Comparison of ENCODE assay signal across 10 mouse cellular contexts in genomic region chrX:153174786-153175185, GRCm38 (mm10). TPM values are rescaled to one million over a fixed set of nuclear protein-coding genes. Genes with fewer than 3 reads are reported as not detected.
DNase-seq lines count a peak whose midpoint lies in the region; ATAC-seq and TF ChIP-seq lines count a peak whose summit lies in the region.
"Had no signal": no experiment of that assay in that cellular context is flagged by ENCODE, and none has a peak within 500 bp of the region (broad histone marks: within the 10 kb centered on the region; RNA-seq: fewer than 3 reads in every experiment).

No protein-coding gene starts in this region.

- no peaks in the 10 kb centered on the region for H3K9me3 ChIP-seq in forebrain, embryonic 11.5 days (ENCODE audit: control insufficient read depth, low read length)
- H3K9me3 ChIP-seq in forebrain, embryonic 12.5 days: no peaks in the 10 kb centered on the region
- H3K9me3 ChIP-seq in midbrain, postnatal 0 days (ENCODE audit: low read length): no peaks in the 10 kb centered on the region
- no peaks in the 10 kb centered on the region for H3K9me3 ChIP-seq in midbrain, embryonic 11.5 days (ENCODE audit: control insufficient read depth, low read length)
- H3K9me3 ChIP-seq in stomach, postnatal 0 days (ENCODE audit: control insufficient read depth, low read length): no peaks in the 10 kb centered on the region
- no peaks in the 10 kb centered on the region for H3K9me3 ChIP-seq in forebrain, embryonic 13.5 days (replicated peaks)
- H3K9me3 ChIP-seq: liver, embryonic 13.5 days had no signal

- no peak overlapping the region for H3K27ac ChIP-seq in forebrain, embryonic 11.5 days (ENCODE audit: low read depth, low read length)
- no peak overlapping the region for H3K27ac ChIP-seq in forebrain, embryonic 12.5 days
- H3K27ac ChIP-seq in midbrain, postnatal 0 days (ENCODE audit: low read depth, low read length): no peak overlapping the region
- no peak overlapping the region for H3K27ac ChIP-seq in midbrain, embryonic 11.5 days (ENCODE audit: low read depth, low read length)
- H3K27ac ChIP-seq in stomach, postnatal 0 days (replicated peaks): no peak overlapping the region
- no peak overlapping the region for H3K27ac ChIP-seq in forebrain, embryonic 13.5 days
- H3K27ac ChIP-seq: liver, embryonic 13.5 days had no signal

- TF ChIP-seq CTCF in midbrain, postnatal 0 days (IDR thresholded peaks at IDR 0.05): peak; percentile 30; the same call in 1 of the 2 replicates
- peak; percentile 53 for TF ChIP-seq CTCF in stomach, postnatal 0 days (IDR thresholded peaks at IDR 0.05; ENCODE audit: low read depth)

- H3K9ac ChIP-seq in forebrain, embryonic 11.5 days (ENCODE audit: low read length): no peak overlapping the region
- no peak overlapping the region for H3K9ac ChIP-seq in forebrain, embryonic 12.5 days
- H3K9ac ChIP-seq in midbrain, postnatal 0 days (replicated peaks; ENCODE audit: low read length, poor library complexity, severe bottlenecking): no peak overlapping the region
- H3K9ac ChIP-seq in midbrain, embryonic 11.5 days (ENCODE audit: low read length): no peak overlapping the region
- H3K9ac ChIP-seq in stomach, postnatal 0 days (ENCODE audit: low read length): no peak overlapping the region
- H3K9ac ChIP-seq in forebrain, embryonic 13.5 days: no peak overlapping the region
- H3K9ac ChIP-seq: liver, embryonic 13.5 days had no signal

- ATAC-seq in forebrain, embryonic 11.5 days (replicated peaks; ENCODE audit: low FRiP score): no peak
- no peak for ATAC-seq in forebrain, embryonic 12.5 days (ENCODE audit: low FRiP score)
- ATAC-seq in midbrain, postnatal 0 days (ENCODE audit: low FRiP score): no peak
- ATAC-seq in midbrain, embryonic 11.5 days (ENCODE audit: low FRiP score): no peak
- ATAC-seq in stomach, postnatal 0 days (ENCODE audit: low FRiP score, low TSS enrichment): no peak
- ATAC-seq in forebrain, embryonic 13.5 days: no peak

- no peaks in the 10 kb centered on the region for H3K27me3 ChIP-seq in forebrain, embryonic 11.5 days (ENCODE audit: control insufficient read depth, insufficient read depth, low read length)
- no peaks in the 10 kb centered on the region for H3K27me3 ChIP-seq in forebrain, embryonic 12.5 days
- no peaks in the 10 kb centered on the region for H3K27me3 ChIP-seq in midbrain, postnatal 0 days (ENCODE audit: insufficient read depth, low read length)
- no peaks in the 10 kb centered on the region for H3K27me3 ChIP-seq in midbrain, embryonic 11.5 days (ENCODE audit: control insufficient read depth, insufficient read depth, low read length)
- H3K27me3 ChIP-seq in stomach, postnatal 0 days (ENCODE audit: control insufficient read depth, insufficient read depth, low read length): no peaks in the 10 kb centered on the region
- no peaks in the 10 kb centered on the region for H3K27me3 ChIP-seq in forebrain, embryonic 13.5 days
- H3K27me3 ChIP-seq: liver, embryonic 13.5 days had no signal

- peak; percentile 52 for DNase-seq in forebrain, embryonic 11.5 days (ENCODE audit: low spot score)
- no peak for DNase-seq in midbrain, postnatal 0 days (ENCODE audit: low spot score)
- DNase-seq in midbrain, embryonic 11.5 days (ENCODE audit: low spot score, missing footprints): no peak
- peak; percentile 8 for DNase-seq in embryo, embryonic 10.5 days (ENCODE audit: low spot score)
- peak; percentile 13 for DNase-seq in stomach, postnatal 0 days (ENCODE audit: low spot score)
- no peak for DNase-seq in yolk sac, embryonic 10.5 days (ENCODE audit: low spot score)
- DNase-seq: liver, embryonic 13.5 days had no signal

- H3K4me1 ChIP-seq in forebrain, embryonic 11.5 days (replicated peaks; ENCODE audit: control insufficient read depth, insufficient read depth, low read length): no peaks in the 10 kb centered on the region
- no peaks in the 10 kb centered on the region for H3K4me1 ChIP-seq in forebrain, embryonic 12.5 days
- no peaks in the 10 kb centered on the region for H3K4me1 ChIP-seq in midbrain, postnatal 0 days (ENCODE audit: insufficient read depth, low read length)
- H3K4me1 ChIP-seq in midbrain, embryonic 11.5 days (ENCODE audit: control insufficient read depth, insufficient read depth, low read length): no peaks in the 10 kb centered on the region
- no peaks in the 10 kb centered on the region for H3K4me1 ChIP-seq in stomach, postnatal 0 days (replicated peaks; ENCODE audit: control insufficient read depth, insufficient read depth)
- H3K4me1 ChIP-seq in forebrain, embryonic 13.5 days: no peaks in the 10 kb centered on the region
- H3K4me1 ChIP-seq: liver, embryonic 13.5 days had no signal

- H3K4me3 ChIP-seq in forebrain, embryonic 11.5 days (ENCODE audit: low read depth, low read length): no peak overlapping the region
- H3K4me3 ChIP-seq in forebrain, embryonic 12.5 days (replicated peaks): no peak overlapping the region
- H3K4me3 ChIP-seq in midbrain, postnatal 0 days (ENCODE audit: low read depth, low read length): no peak overlapping the region
- no peak overlapping the region for H3K4me3 ChIP-seq in midbrain, embryonic 11.5 days (ENCODE audit: low read depth, low read length)
- H3K4me3 ChIP-seq in stomach, postnatal 0 days (ENCODE audit: low read depth, low read length): no peak overlapping the region
- H3K4me3 ChIP-seq in forebrain, embryonic 13.5 days: no peak overlapping the region
- H3K4me3 ChIP-seq: liver, embryonic 13.5 days had no signal

- H3K4me2 ChIP-seq in forebrain, embryonic 11.5 days (ENCODE audit: low read depth, low read length, severe bottlenecking): no peak overlapping the region
- H3K4me2 ChIP-seq in forebrain, embryonic 12.5 days: no peak overlapping the region
- H3K4me2 ChIP-seq in midbrain, postnatal 0 days (ENCODE audit: low read depth, low read length, poor library complexity, severe bottlenecking): no peak overlapping the region
- H3K4me2 ChIP-seq in midbrain, embryonic 11.5 days: no peak overlapping the region
- H3K4me2 ChIP-seq in stomach, postnatal 0 days (replicated peaks; ENCODE audit: low read depth): no peak overlapping the region
- H3K4me2 ChIP-seq in forebrain, embryonic 13.5 days: no peak overlapping the region
- H3K4me2 ChIP-seq: liver, embryonic 13.5 days had no signal

- 18% methylated on average over 1 of the region's 1 CpGs for WGBS in forebrain, embryonic 11.5 days
- 7% methylated on average over 1 of the region's 1 CpGs for WGBS in forebrain, embryonic 12.5 days
- 6% methylated on average over 1 of the region's 1 CpGs for WGBS in midbrain, postnatal 0 days
- 12% methylated on average over 1 of the region's 1 CpGs for WGBS in midbrain, embryonic 11.5 days
- 15% methylated on average over 1 of the region's 1 CpGs for WGBS in stomach, postnatal 0 days
- 3% methylated on average over 1 of the region's 1 CpGs for WGBS in forebrain, embryonic 13.5 days

- no peak for TF ChIP-seq EP300 in stomach, postnatal 0 days (optimal IDR thresholded peaks at IDR 0.05)

- H3K36me3 ChIP-seq in forebrain, embryonic 11.5 days (ENCODE audit: control insufficient read depth, insufficient read depth, low read length): no peaks in the 10 kb centered on the region
- H3K36me3 ChIP-seq in forebrain, embryonic 12.5 days (replicated peaks): no peaks in the 10 kb centered on the region
- no peaks in the 10 kb centered on the region for H3K36me3 ChIP-seq in midbrain, postnatal 0 days (ENCODE audit: insufficient read depth, low read length)
- no peaks in the 10 kb centered on the region for H3K36me3 ChIP-seq in midbrain, embryonic 11.5 days (ENCODE audit: control insufficient read depth, insufficient read depth, low read length)
- H3K36me3 ChIP-seq in stomach, postnatal 0 days (ENCODE audit: control insufficient read depth, insufficient read depth, low read length): no peaks in the 10 kb centered on the region
- no peaks in the 10 kb centered on the region for H3K36me3 ChIP-seq in forebrain, embryonic 13.5 days (ENCODE audit: poor library complexity, severe bottlenecking)
- H3K36me3 ChIP-seq: liver, embryonic 13.5 days had no signal

RNA-seq across cellular contexts. Expression of gene Rragb, which starts 35.0 kb away (rescaled TPM):
- polyA plus RNA-seq in forebrain, embryonic 11.5 days (2014; fragmentation: Nextera tagmentation; extraction: Ambion mirVana): 6.6 and 9.2 TPM in 2 replicates
- polyA plus RNA-seq in forebrain, embryonic 12.5 days (2016; fragmentation: Nextera tagmentation; extraction: Ambion mirVana): 6.3 and 9.0 TPM in 2 replicates
- total RNA-seq in midbrain, postnatal 0 days (2014; rRNA removed): 76.0 and 78.9 TPM in 2 replicates
- 10.8 and 13.9 TPM in 2 replicates for polyA plus RNA-seq in midbrain, postnatal 0 days (2015; fragmentation: Nextera tagmentation; extraction: Ambion mirVana)
- 5.6 and 5.9 TPM in 2 replicates for polyA plus RNA-seq in midbrain, embryonic 11.5 days (2014; fragmentation: Nextera tagmentation; extraction: Ambion mirVana)
- 0.59 and 0.61 TPM in 2 replicates for polyA plus RNA-seq in stomach, postnatal 0 days (2015; fragmentation: Nextera tagmentation; extraction: Ambion mirVana)
- polyA plus RNA-seq in forebrain, embryonic 13.5 days (2015; fragmentation: Nextera tagmentation; extraction: Ambion mirVana): 5.5 and 7.6 TPM in 2 replicates

RNA-seq across cellular contexts. Expression of gene Foxr2, which starts 56.2 kb away (rescaled TPM):
- 0.31 and 0.63 TPM in 2 replicates for polyA plus RNA-seq in forebrain, embryonic 11.5 days (2014; fragmentation: Nextera tagmentation; extraction: Ambion mirVana)
- polyA plus RNA-seq in forebrain, embryonic 12.5 days (2016; fragmentation: Nextera tagmentation; extraction: Ambion mirVana): 0.47 and 0.49 TPM in 2 replicates
- total RNA-seq in midbrain, postnatal 0 days (2014; rRNA removed): 1.3 and 1.7 TPM in 2 replicates
- polyA plus RNA-seq in midbrain, postnatal 0 days (2015; fragmentation: Nextera tagmentation; extraction: Ambion mirVana): 1.5 and 1.6 TPM in 2 replicates
- 0.29 and 0.38 TPM in 2 replicates for polyA plus RNA-seq in midbrain, embryonic 11.5 days (2014; fragmentation: Nextera tagmentation; extraction: Ambion mirVana)
- polyA plus RNA-seq in stomach, postnatal 0 days (2015; fragmentation: Nextera tagmentation; extraction: Ambion mirVana): not detected in 2 replicates
- polyA plus RNA-seq in forebrain, embryonic 13.5 days (2015; fragmentation: Nextera tagmentation; extraction: Ambion mirVana): 0.32 and 0.54 TPM in 2 replicates
- polyA plus RNA-seq: heart, embryonic 14.5 days; liver, embryonic 13.5 days had no signal

Comparison
In these comparisons a context has a peak if more than half of its experiments do, and no peak if none do; other contexts are left out.
1. DNase-seq: peak in forebrain, embryonic 11.5 days (single experiment), embryo, embryonic 10.5 days (single experiment) and stomach, postnatal 0 days (single experiment); none in midbrain, postnatal 0 days (single experiment), midbrain, embryonic 11.5 days (single experiment) and yolk sac, embryonic 10.5 days (single experiment).